Mouse (Mus musculus): ENCODE results near the gene Slc4a1.

Gene Slc4a1

GRCm38 (mm10) chr11:102349189-102349954, 16.6 kb downstream of the Slc4a1 start:
- DNase-seq = no peak

GRCm38 (mm10) chr11:102348771-102349170, 17.2 kb downstream of the Slc4a1 start:
- no peak for DNase-seq

- DNase-seq = no peak
These were observed 17.9 kb downstream of the Slc4a1 start for GRCm38 (mm10) chr11:102348101-102348585.

GRCm38 (mm10) chr11:102347683-102348082, 18.3 kb downstream of the Slc4a1 start:
- no peak for DNase-seq

DNA sequence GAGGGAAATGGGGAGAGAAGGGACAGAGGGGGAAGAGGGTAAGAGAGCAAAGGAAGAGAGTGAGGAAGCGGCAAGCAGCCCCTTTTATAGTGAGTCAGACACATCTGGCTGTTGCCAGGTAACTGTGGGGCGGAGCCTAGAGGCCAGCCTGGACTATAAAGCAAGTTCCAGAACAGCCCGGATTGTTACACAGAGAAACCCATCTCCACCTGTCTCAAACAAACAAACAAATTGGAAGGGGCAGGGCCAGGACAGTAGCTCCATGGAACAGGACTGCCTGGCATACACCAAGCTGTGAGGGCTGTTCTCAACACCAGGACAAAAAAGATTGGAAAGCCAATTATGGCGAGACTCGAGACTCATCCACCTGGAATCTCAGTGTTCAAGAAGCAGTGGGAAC, 19.1 kb downstream of the Slc4a1 start:
- DNase-seq = no peak

- no peak for DNase-seq
These were observed 21.5 kb downstream of the Slc4a1 start for GRCm38 (mm10) chr11:102344458-102344857.

DNA sequence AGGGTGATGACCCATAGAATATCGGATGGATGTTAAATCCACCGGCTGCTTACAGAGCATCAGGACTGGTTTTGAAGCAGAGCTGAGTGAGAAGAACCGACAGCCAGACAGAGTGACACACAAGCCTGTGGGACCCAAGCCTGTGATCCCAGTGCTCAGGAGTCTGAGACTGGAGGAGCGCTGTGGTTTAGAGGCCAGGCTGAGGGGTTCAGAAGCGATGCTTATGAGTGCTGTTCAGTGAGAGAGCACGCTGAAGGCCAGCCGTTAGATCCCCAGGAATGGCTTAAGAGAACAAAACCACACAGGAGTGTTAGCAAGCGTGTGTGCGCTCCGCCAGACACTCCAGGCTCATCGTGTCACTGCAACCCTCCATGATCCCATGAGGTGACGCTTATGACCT, 23.3 kb downstream of the Slc4a1 start:
- no peak for DNase-seq

- no peak for DNase-seq
These were observed 24.9 kb downstream of the Slc4a1 start for GRCm38 (mm10) chr11:102341101-102341500.

DNA sequence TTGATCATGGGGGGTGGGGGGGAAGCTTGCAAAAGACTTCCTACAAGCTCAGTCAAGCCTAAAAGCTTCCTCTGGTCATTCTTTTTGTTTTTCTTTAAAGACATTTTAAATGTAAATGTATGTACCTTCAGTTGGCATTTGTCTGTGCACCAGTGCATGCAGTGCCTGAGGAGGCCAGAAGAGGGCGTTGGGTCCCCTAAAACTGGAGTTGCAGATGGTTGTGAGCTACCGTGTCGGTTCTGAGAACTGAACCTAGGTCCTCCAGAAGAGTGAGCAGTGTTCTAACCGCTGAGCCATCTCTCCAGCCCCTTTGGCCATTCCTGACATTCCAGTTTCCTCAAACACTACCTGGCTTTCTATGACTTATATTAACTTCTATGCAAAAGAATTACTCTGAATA, 26.4 kb downstream of the Slc4a1 start:
- DNase-seq = peak; percentile 11

DNA sequence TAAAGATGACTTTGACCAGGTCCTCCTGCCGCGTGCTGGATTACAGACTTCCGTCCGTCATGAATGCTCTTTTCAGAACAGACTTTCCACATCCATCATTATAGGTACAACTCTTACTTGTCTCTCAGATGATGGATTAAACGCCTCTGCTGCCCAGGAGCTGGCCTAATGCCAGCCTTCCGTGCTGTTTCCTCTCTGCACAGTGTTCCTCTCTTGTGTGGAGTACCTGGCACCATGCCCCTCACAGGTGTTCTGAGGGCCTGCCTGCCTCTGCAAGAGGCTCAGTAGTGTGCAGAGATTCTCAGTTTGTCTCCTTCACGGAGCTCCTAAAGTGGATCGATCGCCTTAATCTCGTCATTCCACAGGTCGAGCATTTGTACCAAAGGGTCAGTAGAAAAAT, 26.8 kb downstream of the Slc4a1 start:
- DNase-seq = no peak

DNA sequence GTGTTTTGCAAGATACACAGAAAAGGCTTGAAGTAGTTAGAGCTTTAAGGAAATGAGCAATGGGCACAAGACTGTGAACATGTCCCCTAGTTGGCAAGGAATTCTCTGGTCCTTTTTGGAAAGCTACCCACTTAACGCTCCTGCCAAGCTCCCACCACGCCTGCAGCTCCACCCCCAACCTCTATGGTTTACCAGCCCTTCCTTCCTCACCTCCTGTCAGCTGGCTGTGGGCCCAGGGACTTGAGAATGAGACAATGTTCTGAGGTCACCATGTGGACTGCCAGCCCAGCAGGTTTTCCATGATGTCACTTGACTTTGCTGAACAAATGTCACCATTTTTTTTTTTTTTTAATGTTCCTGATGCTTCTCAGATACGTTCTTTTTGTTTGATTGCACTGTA, 27.4 kb downstream of the Slc4a1 start:
- DNase-seq = no peak

DNA sequence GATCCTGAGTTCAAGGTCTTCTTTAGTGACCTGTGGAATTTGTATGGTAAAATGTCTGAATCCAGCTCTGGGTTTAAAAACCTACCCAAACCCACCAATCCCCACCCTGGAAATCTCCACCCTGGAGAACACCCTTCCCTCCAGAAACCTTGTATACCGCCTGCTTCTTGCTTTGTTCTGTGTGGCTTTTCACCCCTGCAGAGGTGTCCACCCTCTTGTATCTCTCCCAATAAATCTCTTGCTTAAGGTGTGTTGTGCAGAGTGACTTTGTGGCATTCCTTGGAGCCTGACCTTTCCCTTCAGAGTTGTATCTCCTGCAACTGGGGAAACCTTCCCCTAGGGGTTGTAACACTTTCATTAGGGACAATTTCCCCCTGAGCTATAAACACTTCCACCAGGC, 28.1 kb downstream of the Slc4a1 start:
- no peak for DNase-seq

DNA sequence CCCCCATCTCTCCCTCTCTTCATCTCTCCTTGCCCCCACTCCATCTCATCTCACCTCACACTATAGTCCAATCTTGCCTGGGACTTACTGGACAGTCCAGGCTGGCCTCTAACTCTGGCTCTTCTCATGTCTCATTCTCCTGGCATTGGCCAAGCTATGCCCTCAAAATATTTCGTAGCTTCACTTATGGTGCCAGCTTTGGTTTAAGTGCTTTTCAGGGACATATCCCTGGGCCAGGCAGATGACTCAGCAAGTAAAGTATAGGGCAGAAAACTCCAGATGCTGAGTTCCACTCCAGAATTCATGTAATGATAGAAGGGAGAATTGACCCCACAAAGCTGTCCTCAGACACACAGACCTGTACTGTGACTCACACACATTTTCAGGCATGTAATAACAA, 29.8 kb downstream of the Slc4a1 start:
- DNase-seq = no peak

- DNase-seq = no peak
These were observed 30.9 kb downstream of the Slc4a1 start for GRCm38 (mm10) chr11:102334973-102335700.

DNA sequence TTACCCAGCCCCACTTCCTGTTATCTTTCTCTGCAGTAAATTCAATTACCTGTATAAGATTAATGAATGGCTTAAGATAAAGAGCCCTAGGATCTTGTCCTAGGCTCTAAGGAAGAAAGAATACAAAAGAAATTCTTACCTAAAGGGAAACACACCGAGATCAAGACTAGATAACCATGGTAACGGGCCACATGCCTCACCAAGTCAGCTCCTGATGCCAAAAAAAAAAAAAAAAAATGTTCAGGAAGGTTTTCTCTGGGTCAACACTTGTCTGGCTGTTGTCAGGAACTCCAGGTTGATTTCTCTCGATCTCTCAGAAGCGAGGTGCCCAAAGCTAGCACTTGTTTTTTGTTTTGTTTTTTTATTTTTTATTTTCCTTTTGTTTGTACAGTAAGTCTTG, 32.0 kb downstream of the Slc4a1 start:
- no peak for DNase-seq

GRCm38 (mm10) chr11:102333061-102333460, 32.9 kb downstream of the Slc4a1 start:
- no peak for DNase-seq

DNA sequence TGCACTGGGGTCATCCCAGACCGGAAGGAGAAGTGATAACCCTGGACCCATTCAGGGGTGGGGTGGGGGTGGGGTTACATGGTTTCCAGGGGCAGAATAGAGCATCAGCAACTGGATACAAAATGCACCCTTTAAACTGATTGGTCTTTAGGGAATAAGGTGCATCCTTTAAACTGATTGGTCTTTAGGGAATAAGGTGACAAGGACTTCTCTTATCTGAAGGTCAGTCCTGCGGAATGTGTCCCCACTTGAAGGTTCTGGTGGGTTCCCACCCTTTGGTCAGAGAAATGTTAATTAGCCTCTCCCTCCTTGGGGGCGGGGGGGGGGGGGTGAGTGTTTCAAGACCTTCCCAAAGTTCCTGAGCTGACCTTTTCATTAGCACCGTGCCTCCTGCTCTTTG, 34.2 kb downstream of the Slc4a1 start:
- DNase-seq = no peak

- no peak for DNase-seq
These were observed 36.0 kb downstream of the Slc4a1 start for GRCm38 (mm10) chr11:102330039-102330438.

DNA sequence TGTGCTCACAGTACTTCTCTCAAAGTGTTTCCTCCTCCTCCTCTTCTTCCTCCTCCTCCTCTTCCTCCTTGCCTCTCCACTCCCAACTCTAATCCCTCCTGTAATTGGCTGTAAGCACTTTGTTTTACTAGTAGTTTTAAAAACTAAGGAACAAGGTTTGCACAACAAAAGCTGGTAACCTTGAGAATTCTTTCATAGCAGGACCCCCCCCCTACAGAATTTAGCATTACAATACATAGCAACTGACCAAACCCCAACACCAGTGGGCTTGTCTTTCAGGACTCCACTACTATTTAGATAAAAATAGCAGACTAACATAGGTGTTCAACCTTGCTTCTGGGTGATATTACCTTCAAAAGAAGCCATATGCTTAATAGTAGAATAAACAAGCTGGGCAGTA, 36.5 kb downstream of the Slc4a1 start:
- DNase-seq = no peak

DNA sequence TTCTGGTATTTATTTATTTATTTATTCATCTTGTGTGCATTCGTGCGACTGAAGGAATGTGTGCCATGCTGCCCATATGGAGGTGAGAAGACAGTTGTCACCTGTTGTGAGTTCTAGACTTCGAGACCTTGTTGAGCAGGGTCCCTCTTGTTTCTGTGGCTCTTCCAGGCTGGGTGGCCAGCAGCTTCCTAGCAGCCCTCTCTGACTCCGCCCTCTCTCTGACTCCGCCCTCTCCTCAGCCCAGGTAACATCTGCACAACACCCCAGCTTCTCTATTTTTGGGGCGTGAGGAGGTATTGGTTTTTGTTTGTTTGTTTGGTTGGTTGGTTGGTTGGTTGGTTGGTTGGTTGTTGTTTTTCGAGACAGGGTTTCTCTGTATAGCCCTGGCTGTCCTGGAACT, 38.2 kb downstream of the Slc4a1 start:
- DNase-seq = no peak

DNA sequence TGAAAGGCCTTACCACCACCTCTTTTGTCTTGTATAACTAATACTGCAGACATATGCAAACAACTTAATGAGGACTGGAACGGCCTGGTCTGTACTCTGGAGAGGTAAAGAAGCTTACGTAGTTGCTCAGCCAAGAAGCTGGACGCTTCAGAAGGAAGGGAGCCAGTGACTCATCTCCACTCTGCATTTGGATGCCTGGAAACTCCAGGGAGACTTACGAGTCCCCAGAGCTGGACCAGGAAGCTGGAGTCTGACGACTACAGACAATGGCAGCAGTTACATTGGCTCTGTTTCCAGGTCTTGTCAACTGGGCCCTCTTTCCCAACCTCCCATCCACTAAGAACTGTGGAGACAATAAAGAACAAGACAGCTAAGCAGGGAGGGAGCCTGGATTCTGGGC, 38.8 kb downstream of the Slc4a1 start:
- DNase-seq = no peak

GRCm38 (mm10) chr11:102323516-102323915, 42.5 kb downstream of the Slc4a1 start:
- DNase-seq = no peak

DNA sequence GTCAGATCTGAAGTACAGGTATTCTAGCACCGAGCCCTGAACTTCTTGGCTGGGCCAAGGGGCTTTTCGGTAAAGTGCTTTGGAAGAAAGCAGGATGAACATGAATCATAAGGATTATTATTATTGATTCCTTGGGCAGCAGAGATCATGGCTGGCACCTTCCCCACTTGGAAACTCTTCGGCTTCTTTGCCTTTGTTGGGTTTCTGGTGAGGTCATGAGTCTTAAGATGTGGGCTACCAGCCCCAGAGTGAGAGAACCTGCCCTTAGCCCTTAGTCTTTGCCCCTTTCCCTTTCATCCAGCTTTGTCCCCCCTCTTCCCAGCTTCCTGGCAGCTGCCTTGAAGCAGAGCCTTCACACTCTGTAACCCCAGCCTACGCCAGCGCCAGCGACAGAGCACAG, 44.1 kb downstream of the Slc4a1 start:
- DNase-seq = no peak

- no peak for DNase-seq
These were observed 45.4 kb downstream of the Slc4a1 start for GRCm38 (mm10) chr11:102320686-102321005.
